Mouse (Mus musculus) hindbrain, embryonic 11.5 days (tissue): ENCODE results near the gene Gm17349. TPM values are rescaled to one million over a fixed set of nuclear protein-coding genes. Genes with fewer than 3 reads are reported as not detected.
"Not testable (repeated sequence)": the region's sequence is repeated elsewhere in the genome, so short reads cannot be mapped to it uniquely, and the experiment has no call there.

Experiments used
- ATAC-seq: fragments of 200-750 bp; cut with Nextera tagmentation; 2 replicates; pipeline ENCODE4 v1.8.0; 2017; ENCODE audit warnings: mild to moderate bottlenecking, moderate TSS enrichment, moderate library complexity; ENCODE audit not compliant: low FRiP score
- DNase-seq: peaks from one replicate; pipeline ENCODE4 v3.0.0-alpha.2; 2015; ENCODE audit warnings: low spot score
- H3K27ac ChIP-seq: fragments of 300-500 bp; sonication (generic); 2 replicates; pipeline ENCODE4 v1.5.1; 2014; ENCODE audit warnings: mild to moderate bottlenecking, low read depth, low read length
- H3K27me3 ChIP-seq: fragments of 300-500 bp; sonication (generic); 2 replicates; pipeline ENCODE4 v1.6.1; 2014; ENCODE audit warnings: mild to moderate bottlenecking, low read length, moderate library complexity, mixed read lengths; ENCODE audit not compliant: control insufficient read depth, insufficient read depth
- H3K36me3 ChIP-seq: fragments of 300-500 bp; sonication (generic); 2 replicates; pipeline ENCODE4 v1.6.1; 2014; ENCODE audit warnings: mild to moderate bottlenecking, low read length, moderate library complexity, mixed read lengths; ENCODE audit not compliant: control insufficient read depth, insufficient read depth
- H3K4me1 ChIP-seq: fragments of 300-500 bp; sonication (generic); replicated peaks from 2 replicates; pipeline ENCODE4 v1.6.1; 2014; ENCODE audit warnings: low read length, mixed read lengths; ENCODE audit not compliant: control insufficient read depth, insufficient read depth
- H3K4me2 ChIP-seq: fragments of 300-500 bp; sonication (generic); replicated peaks from 2 replicates; pipeline ENCODE4 v1.6.1; 2014; ENCODE audit warnings: mild to moderate bottlenecking, low read depth, low read length
- H3K4me3 ChIP-seq: fragments of 300-500 bp; sonication (generic); 2 replicates; pipeline ENCODE4 v1.5.1; 2014; ENCODE audit warnings: low read depth, low read length
- H3K9ac ChIP-seq: fragments of 300-500 bp; sonication (generic); 2 replicates; pipeline ENCODE4 v1.6.1; 2014; ENCODE audit warnings: low read depth, low read length
- H3K9me3 ChIP-seq: fragments of 300-500 bp; sonication (generic); 2 replicates; pipeline ENCODE4 v1.6.1; 2016; ENCODE audit warnings: low read length; ENCODE audit not compliant: control insufficient read depth
- WGBS: fragments of 180-500 bp; shearing (Covaris S2); extraction: QIAGEN DNeasy Blood & Tissue Kit; methylation state at CpG from one replicate; pipeline ENCODE4 v1.1.7; 2014; 5-methylcytosine and 5-hydroxymethylcytosine counted together
- polyA plus RNA-seq: library from polyadenylated mRNA; unstranded; fragments of >200 nt; fragmentation: Nextera tagmentation; extraction: Ambion mirVana; gene quantifications from 2 replicates; pipeline ENCODE4 v1.2.1, GENCODE M21; 2014

Gm17349 gene
- polyA plus RNA-seq, 1 experiment from 2014 or later, result not detected

- H3K4me1 ChIP-seq, result peaks cover 18% of the 10 kb centered on the region
- H3K9ac ChIP-seq, result peak overlapping the region; percentile 98
- H3K4me2 ChIP-seq, result peak overlapping the region; percentile 87
- peak overlapping the region; percentile 97 for H3K27ac ChIP-seq
- peaks cover 14% of the 10 kb centered on the region for H3K36me3 ChIP-seq
- ATAC-seq (no peak), DNase-seq (no peak)
- H3K4me3 ChIP-seq, result peak overlapping the region; percentile 89
- H3K9me3 ChIP-seq, result no peaks in the 10 kb centered on the region
- no peaks in the 10 kb centered on the region for H3K27me3 ChIP-seq
- 78% methylated on average over 5 of the region's 5 CpGs for WGBS
Observed at GRCm38 (mm10) chr15:99703676-99704040, 1.6 kb downstream of the Gm17349 start.

DNA sequence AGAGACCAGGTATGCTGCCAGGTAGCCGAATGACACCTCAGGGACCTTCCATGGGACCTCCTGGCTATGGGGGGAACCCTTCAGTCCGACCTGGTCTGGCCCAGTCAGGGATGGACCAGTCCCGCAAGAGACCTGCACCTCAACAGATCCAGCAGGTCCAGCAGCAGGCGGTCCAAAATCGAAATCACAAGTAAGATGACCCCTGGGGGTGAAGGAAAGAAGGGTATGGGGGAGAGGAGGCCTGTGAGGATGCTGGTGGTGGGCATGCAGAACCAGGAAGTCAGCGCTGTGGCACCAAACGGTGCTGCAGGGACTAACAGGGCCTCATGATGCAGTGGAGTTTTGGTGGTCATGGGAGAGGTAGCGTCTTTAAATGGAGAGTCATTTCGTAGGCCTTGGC, 2.2 kb downstream of the Gm17349 start:
- no peak for ATAC-seq
- no peaks in the 10 kb centered on the region for H3K27me3 ChIP-seq
- peaks cover 10% of the 10 kb centered on the region for H3K36me3 ChIP-seq
- WGBS, result 60% methylated on average over 9 of the region's 9 CpGs
- H3K4me3 ChIP-seq, result peak overlapping the region; percentile 89
- no peaks in the 10 kb centered on the region for H3K9me3 ChIP-seq
- no peak for DNase-seq
- H3K4me2 ChIP-seq, result peak overlapping the region; percentile 87
- H3K27ac ChIP-seq, result peak overlapping the region; percentile 97
- H3K9ac ChIP-seq, result peak overlapping the region; percentile 98
- peaks cover 18% of the 10 kb centered on the region for H3K4me1 ChIP-seq

- Histone ChIP-seq H3K27me3 (no peaks in the 10 kb centered on the region), H3K4me2 (peak within 1 kb of the TSS; percentile 87), H3K4me1 (peaks cover 18% of the 10 kb centered on the region), H3K9ac (peak within 1 kb of the TSS; percentile 98), H3K9me3 (no peaks in the 10 kb centered on the region), H3K27ac (peak within 1 kb of the TSS; percentile 97), H3K4me3 (peak within 1 kb of the TSS; percentile 89), H3K36me3 (peaks cover 2% of the 10 kb centered on the region)
- DNase-seq, result peak; percentile 97
- 1% methylated on average over 54 of the region's 71 CpGs for WGBS
- peak; percentile 94 for ATAC-seq
Observed at GRCm38 (mm10) chr15:99701999-99702900, 3.0 kb downstream of the Gm17349 start, which contains the start of gene Smarcd1. TSS of gene Smarcd1 (plus strand) at chr15:99702129.

DNA sequence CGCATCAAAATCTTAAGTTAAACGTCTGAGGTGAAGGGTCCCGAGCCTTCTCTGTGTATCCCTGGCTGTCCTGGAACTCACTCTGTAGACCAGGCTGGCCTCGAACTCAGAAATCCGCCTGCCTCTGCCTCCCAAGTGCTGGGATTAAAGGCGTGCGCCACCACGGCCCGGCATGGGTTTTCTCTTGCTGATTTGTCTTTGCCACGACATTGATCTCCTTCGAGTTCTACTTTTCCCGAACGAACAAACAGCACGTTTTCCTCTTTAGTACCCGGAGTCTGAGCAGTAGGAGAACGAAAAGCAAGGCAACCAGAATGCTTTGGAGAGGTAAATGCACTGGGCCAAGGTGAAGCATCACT, 3.7 kb downstream of the Gm17349 start:
- ATAC-seq, result peak; percentile 6; the same call in 1 of the 2 replicates
- H3K4me2 ChIP-seq, H3K36me3 ChIP-seq, H3K27me3 ChIP-seq, H3K27ac ChIP-seq, H3K9me3 ChIP-seq, DNase-seq: not testable (repeated sequence)
- Histone ChIP-seq H3K4me3 (peak overlapping the region; percentile 89), H3K9ac (peak overlapping the region; percentile 98), H3K4me1 (peaks cover 18% of the 10 kb centered on the region)
- 50% methylated on average over 16 of the region's 16 CpGs for WGBS

DNA sequence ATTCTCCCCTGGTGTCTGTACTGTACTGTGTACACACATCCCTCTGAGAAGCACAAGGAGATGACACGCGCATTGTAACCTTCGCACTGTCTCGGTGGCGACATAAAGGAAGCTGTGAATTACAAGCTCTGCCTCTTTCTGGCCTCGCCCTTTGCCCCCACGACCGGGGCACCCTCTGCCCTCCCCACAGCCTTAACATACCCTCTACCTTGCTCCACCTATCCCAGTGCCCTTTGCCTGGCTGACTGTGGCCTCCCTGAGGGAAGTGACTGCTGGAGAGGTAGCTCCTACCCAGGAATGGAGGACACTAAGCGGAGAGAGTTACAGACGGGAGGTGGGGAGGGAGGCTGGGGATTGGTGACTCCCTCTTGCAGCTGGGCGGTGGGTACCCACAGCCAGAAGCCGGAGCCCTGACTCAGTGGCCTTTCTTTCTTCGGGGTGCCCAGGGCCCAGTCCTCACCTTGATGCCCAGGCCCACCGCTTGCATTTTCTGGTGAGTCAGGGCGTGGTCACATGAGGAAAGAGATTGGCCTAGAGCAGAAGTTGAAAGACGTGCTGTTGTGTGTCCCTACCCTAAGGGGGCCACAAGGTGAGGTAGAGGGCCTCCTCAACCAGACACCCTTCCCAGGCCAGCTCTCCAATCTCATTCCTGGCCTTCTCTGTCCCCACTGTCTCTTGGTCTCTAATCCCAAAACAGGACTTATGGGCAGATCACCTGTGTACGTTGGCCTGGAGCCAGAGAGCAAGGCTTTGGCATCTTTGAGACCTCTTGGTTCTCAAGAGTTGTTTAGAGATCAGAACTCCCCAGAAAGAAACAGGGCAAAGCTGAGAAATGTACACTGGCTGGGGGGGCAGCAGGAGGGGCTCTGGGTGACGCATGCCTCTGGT, 4.8 kb downstream of the Gm17349 start:
- DNase-seq, result no peak
- no peak overlapping the region for H3K27ac ChIP-seq
- no peaks in the 10 kb centered on the region for H3K36me3 ChIP-seq
- H3K4me1 ChIP-seq, result peaks cover 18% of the 10 kb centered on the region
- H3K4me2 ChIP-seq, result no peak overlapping the region
- H3K9ac ChIP-seq, result no peak overlapping the region
- WGBS, result 90% methylated on average over 18 of the region's 18 CpGs
- no peak for ATAC-seq
- no peak overlapping the region for H3K4me3 ChIP-seq
- no peaks in the 10 kb centered on the region for H3K9me3 ChIP-seq
- no peaks in the 10 kb centered on the region for H3K27me3 ChIP-seq

DNA sequence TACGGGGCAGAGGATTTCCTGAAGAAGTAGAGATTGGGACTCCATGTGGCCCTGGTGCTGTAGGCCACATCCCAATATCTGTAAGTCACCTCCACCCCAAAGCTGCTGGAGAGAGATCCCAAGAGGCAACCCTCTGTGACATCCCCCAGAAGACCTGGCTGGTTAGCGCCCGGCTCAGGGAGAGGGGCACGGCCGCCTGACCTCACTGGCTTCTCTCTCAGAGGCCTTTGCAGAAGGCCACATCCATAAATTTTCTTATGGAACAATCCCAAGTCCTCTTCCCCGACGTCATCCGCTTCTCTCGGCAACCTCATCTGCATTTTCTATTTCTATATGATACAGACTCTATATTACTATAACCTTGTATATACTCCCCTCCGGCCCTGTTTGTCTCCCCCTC, 5.6 kb downstream of the Gm17349 start:
- Histone ChIP-seq H3K9me3 (no peaks in the 10 kb centered on the region), H3K4me3 (no peak overlapping the region), H3K4me1 (peaks cover 15% of the 10 kb centered on the region), H3K9ac (no peak overlapping the region), H3K36me3 (no peaks in the 10 kb centered on the region), H3K27ac (no peak overlapping the region), H3K27me3 (no peaks in the 10 kb centered on the region), H3K4me2 (no peak overlapping the region)
- 91% methylated on average over 10 of the region's 10 CpGs for WGBS
- DNase-seq, result no peak
- ATAC-seq, result no peak

GRCm38 (mm10) chr15:99698533-99699085, 6.7 kb downstream of the Gm17349 start:
- ATAC-seq (no peak), DNase-seq (no peak)
- H3K9ac ChIP-seq, result no peak overlapping the region
- H3K4me2 ChIP-seq, result no peak overlapping the region
- 39% methylated on average over 20 of the region's 20 CpGs for WGBS
- H3K27ac ChIP-seq, result no peak overlapping the region
- peaks cover 8% of the 10 kb centered on the region for H3K4me1 ChIP-seq
- no peaks in the 10 kb centered on the region for H3K27me3 ChIP-seq
- H3K9me3 ChIP-seq, result no peaks in the 10 kb centered on the region
- H3K4me3 ChIP-seq, result no peak overlapping the region
- H3K36me3 ChIP-seq, result no peaks in the 10 kb centered on the region

DNA sequence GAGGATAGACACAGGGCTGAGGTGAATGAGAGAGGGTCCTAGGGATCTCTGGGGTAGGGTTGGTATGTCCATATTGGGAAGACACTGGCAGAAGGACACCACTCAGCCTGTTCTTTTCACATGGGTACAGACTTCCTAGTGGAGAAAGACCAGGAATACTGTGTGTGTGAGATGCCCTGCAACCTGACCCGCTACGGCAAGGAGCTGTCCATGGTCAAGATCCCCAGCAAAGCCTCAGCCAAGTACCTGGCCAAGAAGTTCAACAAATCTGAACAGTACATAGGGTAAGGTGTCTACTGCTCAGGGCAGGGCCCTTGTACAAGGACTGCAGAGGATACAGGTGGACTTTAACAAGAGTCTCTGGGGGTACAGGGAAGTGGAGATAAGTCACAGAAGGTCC, 8.0 kb downstream of the Gm17349 start:
- Histone ChIP-seq H3K27ac (no peak overlapping the region), H3K9ac (no peak overlapping the region), H3K9me3 (no peaks in the 10 kb centered on the region), H3K4me2 (no peak overlapping the region), H3K4me1 (0 out of 2 replicates have a peak, but pooled peaks cover under 1% of the 10 kb centered on the region), H3K4me3 (no peak overlapping the region), H3K36me3 (no peaks in the 10 kb centered on the region), H3K27me3 (no peaks in the 10 kb centered on the region)
- ATAC-seq, result no peak
- 35% methylated on average over 2 of the region's 2 CpGs for WGBS
- DNase-seq, result no peak
